Mouse (Mus musculus): Measurements from ENCODE around the gene Tecr. TPM values are rescaled to one million over a fixed set of nuclear protein-coding genes. Genes with fewer than 3 reads are reported as not detected.

Tecr gene
- polyA plus RNA-seq, 1 experiment from 2014 or later = 815 TPM

DNA sequence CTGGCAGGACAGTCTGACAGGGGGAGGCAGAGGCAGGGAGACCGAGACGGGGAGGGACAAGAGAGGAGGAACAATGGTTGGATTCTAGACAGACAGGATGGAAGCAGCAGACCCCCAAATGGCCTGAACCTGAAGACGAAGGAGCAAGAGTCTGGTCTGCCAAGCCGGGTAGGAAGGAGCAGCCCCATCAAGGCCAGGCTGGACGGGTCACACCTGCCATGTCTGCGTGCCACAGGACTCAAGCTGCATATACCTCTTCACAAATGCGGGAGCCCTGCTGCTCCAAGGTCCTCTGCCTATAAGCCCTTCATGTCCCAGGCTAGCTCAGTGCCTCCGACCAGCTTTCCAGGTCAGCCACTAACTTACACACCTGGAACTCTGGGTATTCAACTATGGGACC, 28.1 kb downstream of the Tecr start:
- H3K4me1 ChIP-seq (ENCODE audit: control insufficient read depth, insufficient read depth, low read length) = no peaks in the 10 kb centered on the region
- WGBS = 90% methylated on average over 8 of the region's 8 CpGs

DNA sequence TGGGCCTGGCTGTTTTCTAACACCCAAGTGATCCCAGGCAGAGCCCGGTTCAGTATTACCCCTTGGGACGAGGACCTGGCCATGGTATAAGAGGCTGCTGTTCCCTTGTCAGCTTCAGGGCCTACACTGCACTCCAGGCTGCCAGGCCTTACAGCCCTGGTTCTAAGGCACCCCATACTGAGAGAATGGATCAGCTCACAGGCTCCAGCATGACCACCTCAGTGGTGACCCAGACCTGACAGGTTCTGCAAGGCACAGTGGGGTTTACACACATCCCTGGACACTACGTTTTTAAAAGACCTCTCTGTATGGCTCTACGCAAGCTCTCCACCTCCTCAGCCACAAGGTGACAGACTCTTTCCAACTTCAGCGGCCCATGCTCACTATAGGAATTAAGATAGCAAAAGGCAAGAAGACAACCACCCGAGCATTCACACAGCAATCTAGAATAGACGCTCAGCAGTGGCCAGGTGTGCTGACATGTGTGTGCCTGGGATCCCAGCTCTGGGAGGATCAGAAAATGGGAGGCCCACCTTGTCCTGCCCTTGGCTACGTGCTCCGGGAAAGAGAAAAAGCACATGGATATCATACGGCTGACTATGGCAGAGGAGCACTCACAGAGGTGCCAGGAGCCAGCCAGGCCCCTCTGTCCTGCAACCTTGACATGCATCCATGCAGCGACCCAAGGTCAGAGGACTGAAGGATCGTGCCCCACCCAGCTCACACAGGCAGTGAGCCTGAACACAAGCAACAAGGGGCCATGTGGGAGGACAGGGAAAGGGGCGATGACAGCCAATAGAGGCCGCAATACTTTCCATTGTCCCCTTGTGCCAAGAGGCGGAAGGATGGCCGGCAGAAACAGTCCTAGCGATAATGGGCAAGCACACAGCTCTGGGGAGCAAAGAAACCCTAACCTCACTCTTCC, 29.4 kb downstream of the Tecr start:
- 80% methylated on average over 17 of the region's 17 CpGs for WGBS
- no peaks in the 10 kb centered on the region for H3K4me1 ChIP-seq (ENCODE audit: control insufficient read depth, insufficient read depth, low read length)
- H3K9ac ChIP-seq (ENCODE audit: low read length) = no peak overlapping the region; the same call in 1 of the 2 replicates
- ATAC-seq (no peak), DNase-seq (ENCODE audit: low spot score) (no peak)
- H3K4me2 ChIP-seq (ENCODE audit: low read length) = no peak overlapping the region
- H3K27me3 ChIP-seq (replicated peaks; ENCODE audit: control insufficient read depth, insufficient read depth, low read length) = no peaks in the 10 kb centered on the region
- H3K9me3 ChIP-seq (replicated peaks; ENCODE audit: control insufficient read depth, low read length) = no peaks in the 10 kb centered on the region
- no peak overlapping the region for H3K4me3 ChIP-seq (ENCODE audit: low read depth, low read length)
- H3K36me3 ChIP-seq (ENCODE audit: control insufficient read depth, insufficient read depth, low read length) = peaks cover 23% of the 10 kb centered on the region; the same call in 1 of the 2 replicates
- peak overlapping the region; percentile 39; the same call in 1 of the 2 replicates for H3K27ac ChIP-seq (ENCODE audit: low read depth, low read length)

More for the DNA sequence above, 28.1 kb downstream of the Tecr start:
- Histone ChIP-seq H3K9me3 (replicated peaks; ENCODE audit: control insufficient read depth, low read length) (no peaks in the 10 kb centered on the region), H3K36me3 (ENCODE audit: control insufficient read depth, insufficient read depth, low read length) (peaks cover 22% of the 10 kb centered on the region), H3K27me3 (replicated peaks; ENCODE audit: control insufficient read depth, insufficient read depth, low read length) (no peaks in the 10 kb centered on the region), H3K9ac (ENCODE audit: low read length) (no peak overlapping the region), H3K27ac (ENCODE audit: low read depth, low read length) (no peak overlapping the region), H3K4me3 (ENCODE audit: low read depth, low read length) (no peak overlapping the region), H3K4me2 (ENCODE audit: low read length) (no peak overlapping the region)
- no peak for ATAC-seq
- no peak for DNase-seq (ENCODE audit: low spot score)

DNA sequence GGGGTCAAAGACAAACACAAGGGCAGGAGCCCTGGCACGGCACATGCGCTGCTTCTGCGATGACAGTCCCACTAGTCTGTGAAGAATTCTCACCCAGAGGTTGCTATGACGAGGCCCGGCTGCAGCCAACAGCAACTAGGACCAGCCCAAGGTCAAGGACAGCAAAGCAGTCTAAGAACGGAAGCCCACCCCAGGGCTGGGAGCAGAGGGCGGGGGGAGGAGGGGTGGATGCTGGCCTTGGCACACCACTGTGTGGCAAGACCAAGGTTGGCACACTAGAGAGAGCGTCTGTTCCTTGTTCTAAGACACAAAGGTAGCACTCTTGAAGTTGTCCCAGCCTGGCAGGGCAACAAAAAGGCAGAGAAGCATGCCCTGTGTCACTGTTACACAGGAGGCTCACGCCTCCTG, 30.4 kb downstream of the Tecr start:
- 65% methylated on average over 9 of the region's 9 CpGs for WGBS
- H3K9me3 ChIP-seq (replicated peaks; ENCODE audit: control insufficient read depth, low read length) = no peaks in the 10 kb centered on the region
- H3K27ac ChIP-seq (ENCODE audit: low read depth, low read length) = no peak overlapping the region
- no peak overlapping the region for H3K9ac ChIP-seq (ENCODE audit: low read length)
- H3K4me2 ChIP-seq (ENCODE audit: low read length) = no peak overlapping the region
- no peaks in the 10 kb centered on the region for H3K4me1 ChIP-seq (ENCODE audit: control insufficient read depth, insufficient read depth, low read length)
- no peak for ATAC-seq
- peaks cover 32% of the 10 kb centered on the region for H3K36me3 ChIP-seq (ENCODE audit: control insufficient read depth, insufficient read depth, low read length)
- H3K27me3 ChIP-seq (replicated peaks; ENCODE audit: control insufficient read depth, insufficient read depth, low read length) = no peaks in the 10 kb centered on the region
- no peak overlapping the region for H3K4me3 ChIP-seq (ENCODE audit: low read depth, low read length)
- peak; percentile 22 for DNase-seq (ENCODE audit: low spot score)

DNA sequence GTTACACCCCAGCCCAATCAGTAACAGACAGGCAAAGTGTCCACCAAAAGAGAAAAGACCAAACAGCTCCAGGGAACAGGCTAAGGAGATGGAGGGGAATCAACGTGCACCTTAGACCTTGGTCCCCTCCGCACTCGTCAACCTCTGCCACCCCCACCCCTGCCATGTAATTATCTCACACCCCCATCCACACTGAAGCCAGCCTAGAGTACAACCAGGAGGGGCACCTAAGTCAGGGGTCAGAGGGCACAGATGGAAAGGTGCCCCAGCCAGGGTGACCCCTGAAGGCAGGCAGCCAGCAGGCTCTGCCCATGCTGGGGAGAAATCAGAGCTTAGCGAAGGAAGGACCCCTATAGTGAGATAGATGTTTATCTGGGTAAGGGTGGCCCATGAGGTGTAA, 30.9 kb downstream of the Tecr start:
- peaks cover 37% of the 10 kb centered on the region for H3K36me3 ChIP-seq (ENCODE audit: control insufficient read depth, insufficient read depth, low read length)
- H3K27ac ChIP-seq (ENCODE audit: low read depth, low read length) = no peak overlapping the region
- no peaks in the 10 kb centered on the region for H3K9me3 ChIP-seq (replicated peaks; ENCODE audit: control insufficient read depth, low read length)
- H3K4me3 ChIP-seq (ENCODE audit: low read depth, low read length) = no peak overlapping the region
- no peak overlapping the region for H3K4me2 ChIP-seq (ENCODE audit: low read length)
- ATAC-seq = no peak
- 73% methylated on average over 4 of the region's 4 CpGs for WGBS
- H3K4me1 ChIP-seq (ENCODE audit: control insufficient read depth, insufficient read depth, low read length) = no peaks in the 10 kb centered on the region
- no peak for DNase-seq (ENCODE audit: low spot score)
- no peak overlapping the region for H3K9ac ChIP-seq (ENCODE audit: low read length)
- no peaks in the 10 kb centered on the region for H3K27me3 ChIP-seq (replicated peaks; ENCODE audit: control insufficient read depth, insufficient read depth, low read length)

DNA sequence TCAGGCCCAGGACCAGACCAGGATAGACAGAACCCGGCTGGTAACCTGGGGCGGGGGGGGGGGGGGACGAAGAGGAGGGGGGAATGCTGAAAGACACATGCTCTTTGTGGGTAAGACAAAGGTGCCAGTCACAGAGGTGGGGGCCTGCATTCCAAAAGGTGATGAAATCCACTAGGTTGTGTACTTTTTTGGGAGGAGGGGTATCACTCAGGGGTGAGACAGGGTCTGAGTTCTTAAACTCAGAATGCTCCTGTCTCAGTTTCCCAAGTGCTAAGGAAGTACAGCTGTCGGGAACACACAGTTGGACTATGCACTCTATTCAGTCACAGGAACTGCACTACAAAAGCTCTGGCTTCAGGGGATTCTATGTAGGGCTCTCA, 31.3 kb downstream of the Tecr start:
- Histone ChIP-seq H3K4me2 (ENCODE audit: low read length) (no peak overlapping the region), H3K27ac (ENCODE audit: low read depth, low read length) (no peak overlapping the region), H3K4me1 (ENCODE audit: control insufficient read depth, insufficient read depth, low read length) (no peaks in the 10 kb centered on the region), H3K36me3 (ENCODE audit: control insufficient read depth, insufficient read depth, low read length) (peaks cover 41% of the 10 kb centered on the region), H3K27me3 (replicated peaks; ENCODE audit: control insufficient read depth, insufficient read depth, low read length) (no peaks in the 10 kb centered on the region), H3K4me3 (ENCODE audit: low read depth, low read length) (no peak overlapping the region), H3K9me3 (replicated peaks; ENCODE audit: control insufficient read depth, low read length) (no peaks in the 10 kb centered on the region), H3K9ac (ENCODE audit: low read length) (no peak overlapping the region)
- WGBS = 60% methylated on average over 3 of the region's 4 CpGs
- ATAC-seq (no peak), DNase-seq (ENCODE audit: low spot score) (no peak)

DNA sequence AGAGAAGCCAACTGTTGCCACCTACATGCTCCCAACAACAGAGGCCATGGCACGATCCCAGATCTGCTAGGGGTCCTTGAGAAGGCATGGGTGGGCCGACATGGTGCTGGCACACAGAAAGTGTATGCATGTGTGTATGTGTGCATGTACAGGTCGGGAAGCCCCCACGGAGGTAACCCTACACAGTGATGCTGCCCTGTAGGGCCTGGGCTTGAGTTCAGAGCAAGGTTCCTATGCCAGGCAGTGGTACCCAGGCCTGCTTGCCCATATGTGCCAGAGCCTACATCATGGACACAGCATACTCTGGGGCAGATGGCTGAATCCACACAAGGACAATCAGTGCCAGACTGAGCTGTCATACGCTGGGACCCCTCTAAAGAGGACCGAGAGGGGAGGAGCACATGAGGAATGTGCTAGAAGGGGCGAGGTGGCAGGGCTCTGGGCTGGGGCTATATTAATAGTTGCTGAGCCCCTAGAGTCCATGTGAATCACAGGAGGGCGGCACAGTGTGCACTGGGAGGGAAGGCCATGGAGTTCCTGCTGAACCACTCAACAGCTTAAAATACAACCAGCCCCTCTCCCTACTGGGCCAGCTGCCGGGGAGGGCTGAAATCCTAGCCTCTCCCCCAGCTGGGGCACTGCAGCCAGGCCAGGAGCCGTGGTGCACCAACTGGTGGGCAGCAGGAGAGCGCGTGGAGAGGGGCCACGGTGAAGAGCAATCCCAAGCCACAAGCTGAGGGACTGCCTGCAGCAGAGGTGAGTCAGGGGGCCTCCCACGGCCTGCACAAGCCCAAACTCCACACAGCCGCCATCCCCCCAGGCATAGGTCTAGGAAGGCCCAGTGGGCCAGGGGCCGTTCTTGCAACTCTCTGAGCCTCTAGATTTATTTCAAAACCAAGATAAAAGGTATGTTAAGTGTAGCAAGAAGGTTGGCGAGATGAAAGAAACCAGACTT, 31.9 kb downstream of the Tecr start:
- ATAC-seq (0 out of 2 replicates have a peak, but pooled peaks have one; percentile 9), DNase-seq (ENCODE audit: low spot score) (no peak)
- Histone ChIP-seq H3K27ac (ENCODE audit: low read depth, low read length) (no peak overlapping the region), H3K9me3 (replicated peaks; ENCODE audit: control insufficient read depth, low read length) (no peaks in the 10 kb centered on the region), H3K36me3 (ENCODE audit: control insufficient read depth, insufficient read depth, low read length) (peaks cover 48% of the 10 kb centered on the region), H3K9ac (ENCODE audit: low read length) (no peak overlapping the region), H3K27me3 (replicated peaks; ENCODE audit: control insufficient read depth, insufficient read depth, low read length) (no peaks in the 10 kb centered on the region), H3K4me2 (ENCODE audit: low read length) (no peak overlapping the region), H3K4me1 (ENCODE audit: control insufficient read depth, insufficient read depth, low read length) (no peaks in the 10 kb centered on the region), H3K4me3 (ENCODE audit: low read depth, low read length) (no peak overlapping the region)
- WGBS = 81% methylated on average over 17 of the region's 17 CpGs

DNA sequence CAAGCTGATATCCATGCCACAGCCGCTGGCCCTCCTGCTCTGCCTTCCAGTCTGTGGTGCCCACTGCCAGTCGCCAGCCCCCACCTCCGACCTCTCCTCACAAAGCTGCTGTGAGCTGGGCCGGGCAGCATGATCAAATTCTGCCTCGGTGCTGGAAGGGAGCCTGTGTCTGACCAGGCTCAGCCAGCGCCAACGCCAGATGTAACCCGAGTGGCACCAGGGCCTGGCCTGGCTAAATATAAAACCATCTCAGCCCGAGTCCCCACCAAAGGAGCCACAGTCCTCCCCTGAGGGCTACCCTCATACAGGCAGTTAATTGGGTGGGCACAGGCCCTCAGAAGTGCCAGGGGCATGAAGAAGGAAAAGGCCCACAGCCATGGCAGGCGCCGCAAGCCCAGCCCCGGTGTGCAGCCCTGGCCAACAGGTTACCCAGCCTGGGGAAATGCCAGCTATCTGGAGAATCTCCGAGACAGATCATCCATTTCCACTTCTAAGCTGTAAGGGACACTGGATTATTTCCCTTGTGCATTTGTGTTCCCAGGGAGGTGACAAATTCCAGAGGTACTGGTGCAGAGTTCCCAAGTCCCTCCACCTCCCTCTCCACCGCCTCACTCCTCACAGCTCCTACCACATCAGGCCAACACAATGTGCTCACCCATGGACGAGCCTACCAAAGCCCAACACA, 33.0 kb downstream of the Tecr start:
- Histone ChIP-seq H3K9ac (ENCODE audit: low read length) (no peak overlapping the region), H3K4me3 (ENCODE audit: low read depth, low read length) (no peak overlapping the region), H3K4me2 (ENCODE audit: low read length) (no peak overlapping the region), H3K9me3 (replicated peaks; ENCODE audit: control insufficient read depth, low read length) (no peaks in the 10 kb centered on the region), H3K27ac (ENCODE audit: low read depth, low read length) (no peak overlapping the region), H3K27me3 (replicated peaks; ENCODE audit: control insufficient read depth, insufficient read depth, low read length) (no peaks in the 10 kb centered on the region), H3K4me1 (ENCODE audit: control insufficient read depth, insufficient read depth, low read length) (no peaks in the 10 kb centered on the region), H3K36me3 (ENCODE audit: control insufficient read depth, insufficient read depth, low read length) (peaks cover 59% of the 10 kb centered on the region)
- ATAC-seq (no peak), DNase-seq (ENCODE audit: low spot score) (no peak)
- 86% methylated on average over 15 of the region's 15 CpGs for WGBS

DNA sequence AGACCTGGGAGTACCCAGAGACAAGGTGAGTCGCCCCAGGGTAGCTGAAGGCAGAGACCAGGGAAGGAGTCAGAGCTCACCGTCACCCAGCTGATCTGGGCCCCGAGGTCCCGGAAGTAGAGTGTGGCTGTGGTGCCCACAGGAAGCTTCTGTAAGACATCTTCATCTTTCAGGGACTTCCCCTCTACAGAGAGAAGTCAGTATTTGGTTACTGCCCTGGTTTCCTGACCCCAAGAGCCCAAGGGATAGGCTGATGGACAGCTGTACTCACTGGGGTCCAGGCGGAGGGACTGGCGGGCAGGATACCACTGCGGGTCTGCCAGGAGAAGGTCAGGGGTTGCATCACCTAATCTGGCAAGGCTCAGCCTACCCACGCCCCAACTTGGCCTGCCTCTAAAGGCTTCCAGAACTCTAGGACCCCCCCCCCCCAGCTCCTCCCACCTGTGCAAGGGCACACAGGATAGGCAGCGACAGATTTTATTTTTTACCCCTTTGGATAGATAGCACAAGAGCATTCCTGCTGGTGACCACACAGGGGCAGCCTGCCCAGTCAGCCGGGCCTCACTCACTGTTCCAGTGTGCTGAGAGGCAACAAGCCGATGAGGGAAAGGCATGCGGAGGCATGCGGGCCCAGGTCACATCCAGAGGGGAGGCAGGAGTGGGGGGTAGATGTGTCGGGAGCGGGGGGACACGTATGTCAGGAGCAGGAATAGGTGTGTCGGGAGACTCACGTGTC, 34.5 kb downstream of the Tecr start:
- ATAC-seq = no peak

More for the DNA sequence above, 34.5 kb downstream of the Tecr start:
- 89% methylated on average over 18 of the region's 18 CpGs for WGBS
- H3K27ac ChIP-seq (ENCODE audit: low read depth, low read length) = no peak overlapping the region
- no peaks in the 10 kb centered on the region for H3K4me1 ChIP-seq (ENCODE audit: control insufficient read depth, insufficient read depth, low read length)
- H3K36me3 ChIP-seq (ENCODE audit: control insufficient read depth, insufficient read depth, low read length) = peaks cover 65% of the 10 kb centered on the region
- H3K9me3 ChIP-seq (replicated peaks; ENCODE audit: control insufficient read depth, low read length) = no peaks in the 10 kb centered on the region
- H3K9ac ChIP-seq (ENCODE audit: low read length) = no peak overlapping the region
- DNase-seq (ENCODE audit: low spot score) = no peak
- H3K4me2 ChIP-seq (ENCODE audit: low read length) = no peak overlapping the region
- no peaks in the 10 kb centered on the region for H3K27me3 ChIP-seq (replicated peaks; ENCODE audit: control insufficient read depth, insufficient read depth, low read length)
- H3K4me3 ChIP-seq (ENCODE audit: low read depth, low read length) = no peak overlapping the region
